Mouse (Mus musculus): Measurements from ENCODE around the gene Gm10491.
"Not testable (repeated sequence)": the region's sequence is repeated elsewhere in the genome, so short reads cannot be mapped to it uniquely, and the experiment has no call there.

Gene Gm10491

DNA sequence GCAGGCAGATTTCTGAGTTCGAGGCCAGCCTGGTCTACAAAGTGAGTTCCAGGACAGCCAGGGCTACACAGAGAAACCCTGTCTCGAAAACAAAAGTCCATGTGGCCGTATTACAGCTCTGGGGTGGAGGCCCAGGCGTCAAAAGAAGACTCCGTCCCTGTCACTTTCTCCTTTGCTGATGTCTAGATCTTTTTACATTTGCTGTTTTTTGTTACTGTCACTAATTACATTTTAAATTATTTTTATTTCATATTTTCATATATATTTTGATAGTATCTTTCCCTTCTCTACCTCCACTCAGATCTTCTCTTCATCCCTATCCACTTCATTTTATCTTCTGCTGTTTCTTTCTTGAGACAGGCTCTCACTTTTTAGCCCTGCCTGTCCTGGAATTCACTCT, at the start of gene Gm10491:
Gene Gm10491, minus strand, starts transcription at position 101 of the 400 bp plus-strand sequence.
- no peak for DNase-seq (ENCODE audit: low read depth)

GRCm38 (mm10) chrX:7950091-7950490, 42.5 kb upstream of the Gm10491 start:
- DNase-seq (ENCODE audit: low read depth): no peak

GRCm38 (mm10) chrX:7947900-7948492, 40.4 kb upstream of the Gm10491 start:
- peak; percentile 97 for DNase-seq (ENCODE audit: low read depth)

GRCm38 (mm10) chrX:7947108-7947899, 39.7 kb upstream of the Gm10491 start, which contains the start of gene Hdac6:
Gene Hdac6 (minus strand): TSS chrX:7947889.
- no peak for DNase-seq (ENCODE audit: low read depth)

GRCm38 (mm10) chrX:7945618-7946017, 38.0 kb upstream of the Gm10491 start:
- no peak for DNase-seq (ENCODE audit: low read depth)

GRCm38 (mm10) chrX:7937667-7938066, 30.0 kb upstream of the Gm10491 start:
- DNase-seq (ENCODE audit: low read depth): peak; percentile 6

DNA sequence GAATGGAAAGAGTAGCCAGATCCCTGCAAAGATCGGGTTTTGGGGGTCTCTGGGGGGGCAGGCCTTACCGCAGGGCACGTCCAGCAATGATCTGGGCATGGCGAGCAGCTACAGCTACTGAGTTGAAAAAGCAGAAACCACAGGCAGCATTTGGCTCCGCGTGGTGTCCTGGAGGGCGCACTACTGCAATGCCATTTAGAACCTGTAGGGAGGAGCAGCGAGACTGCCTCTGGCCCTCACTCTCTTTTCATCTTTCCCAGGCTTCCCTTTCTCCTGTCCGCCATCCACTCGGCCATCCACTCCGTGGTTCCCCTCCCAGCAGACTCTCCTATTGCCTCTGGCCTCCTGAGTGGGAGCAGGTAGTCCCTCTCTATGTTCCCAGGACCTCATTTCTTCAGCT, 29.2 kb upstream of the Gm10491 start:
- peak; percentile 9 for DNase-seq (ENCODE audit: low read depth)

DNA sequence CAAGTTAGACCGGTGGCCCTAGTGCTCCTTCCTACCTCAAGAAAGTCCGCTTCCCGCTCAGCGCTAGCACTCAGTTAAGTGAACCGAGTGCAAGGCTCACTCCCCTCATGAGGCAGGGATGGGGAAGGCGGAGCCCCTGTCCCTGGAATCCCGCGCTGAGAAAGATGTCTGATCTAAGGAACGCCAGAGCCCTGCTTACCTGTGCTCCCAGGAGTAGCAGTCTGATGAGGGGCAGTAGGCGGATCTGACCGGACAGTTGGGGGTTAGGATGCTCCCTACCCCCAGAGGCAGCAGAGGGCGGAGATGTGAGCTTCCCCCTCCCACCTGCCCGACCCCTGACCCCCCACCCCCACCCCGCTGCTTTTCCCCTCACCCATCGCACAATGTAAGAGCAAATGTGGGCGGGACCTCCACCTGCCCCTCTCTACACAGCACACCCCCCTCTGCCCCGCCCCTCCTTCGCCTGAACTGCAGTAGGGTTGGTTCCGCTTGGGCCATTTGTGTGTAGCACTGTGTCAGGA, 20.7 kb upstream of the Gm10491 start, which contains the start of gene Eras:
Gene Eras, minus strand, starts transcription at position 338 of the 521 bp plus-strand sequence.
- DNase-seq (ENCODE audit: low read depth): no peak

GRCm38 (mm10) chrX:7927116-7927515, 19.5 kb upstream of the Gm10491 start:
- no peak for DNase-seq (ENCODE audit: low read depth)

GRCm38 (mm10) chrX:7926266-7926665, 18.6 kb upstream of the Gm10491 start:
- no peak for DNase-seq (ENCODE audit: low read depth)

DNA sequence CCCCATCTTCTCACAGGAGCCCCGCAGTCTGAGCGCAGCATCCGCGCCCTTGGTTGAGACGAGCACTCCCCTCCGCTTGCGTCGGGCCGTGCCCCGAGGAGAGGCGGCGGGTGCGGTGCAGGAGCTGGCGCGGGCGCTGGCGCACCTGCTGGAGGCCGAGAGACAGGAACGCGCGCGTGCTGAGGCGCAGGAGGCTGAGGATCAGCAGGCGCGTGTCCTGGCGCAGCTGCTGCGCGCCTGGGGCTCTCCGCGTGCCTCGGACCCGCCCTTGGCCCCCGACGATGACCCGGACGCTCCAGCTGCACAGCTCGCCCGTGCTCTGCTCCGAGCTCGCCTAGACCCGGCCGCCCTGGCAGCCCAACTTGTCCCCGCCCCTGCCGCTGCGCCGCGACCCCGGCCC, 14.4 kb upstream of the Gm10491 start:
- DNase-seq (ENCODE audit: low read depth): no peak

GRCm38 (mm10) chrX:7919601-7920383, 12.2 kb upstream of the Gm10491 start, which contains the start of gene Pcsk1n:
Gene Pcsk1n (plus strand): TSS chrX:7919822.
- no peak for DNase-seq (ENCODE audit: low read depth)

- peak; percentile 7 for DNase-seq (ENCODE audit: low read depth)
Measured at GRCm38 (mm10) chrX:7917960-7918359, 10.3 kb upstream of the Gm10491 start.

GRCm38 (mm10) chrX:7915669-7916068, 8.0 kb upstream of the Gm10491 start:
- peak; percentile 36 for DNase-seq (ENCODE audit: low read depth)

DNA sequence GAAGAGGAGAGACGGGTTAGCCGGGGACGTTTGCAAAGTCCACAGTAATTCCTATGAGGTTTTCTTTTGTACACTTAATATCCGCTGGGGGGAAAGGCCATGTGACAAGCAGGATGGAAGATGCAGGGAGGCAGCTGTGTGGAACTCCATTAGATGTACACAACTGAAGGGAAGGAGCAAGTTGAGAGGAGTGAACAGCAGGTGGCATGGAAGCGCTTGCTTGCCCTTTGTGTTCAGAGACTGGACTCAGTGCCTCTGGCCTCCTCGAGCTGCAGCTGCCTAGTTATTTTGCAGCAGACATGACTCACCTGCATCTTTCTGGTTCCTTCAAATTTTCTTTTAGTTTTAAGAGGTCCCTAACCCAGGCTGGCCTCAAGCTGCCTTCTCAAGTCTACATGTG, 2.8 kb upstream of the Gm10491 start:
- DNase-seq (ENCODE audit: low read depth): peak; percentile 5

DNA sequence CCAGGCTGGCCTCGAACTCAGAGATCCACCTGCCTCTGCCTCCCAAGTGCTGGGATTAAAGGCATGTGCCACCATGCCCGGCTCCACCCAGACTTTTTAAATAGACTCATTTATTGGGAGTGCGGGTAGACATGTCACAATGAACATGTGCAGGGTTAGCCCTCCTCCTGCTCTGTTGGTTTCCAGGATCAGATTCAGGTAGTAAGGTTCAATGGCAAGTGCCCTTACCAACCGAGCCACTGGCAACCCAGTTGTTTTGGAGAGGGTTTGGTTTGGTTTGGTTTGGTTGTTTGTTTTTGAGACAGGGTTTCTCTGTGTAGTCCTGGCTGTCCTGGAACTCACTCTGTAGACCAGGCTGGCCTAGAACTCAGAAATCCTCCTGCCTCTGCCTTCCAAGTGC, 1.6 kb upstream of the Gm10491 start, which contains the start of gene Gm10490:
Gene Gm10490, plus strand, starts transcription at position 301 of the 400 bp plus-strand sequence.
- DNase-seq (ENCODE audit: low read depth): not testable (repeated sequence)

DNA sequence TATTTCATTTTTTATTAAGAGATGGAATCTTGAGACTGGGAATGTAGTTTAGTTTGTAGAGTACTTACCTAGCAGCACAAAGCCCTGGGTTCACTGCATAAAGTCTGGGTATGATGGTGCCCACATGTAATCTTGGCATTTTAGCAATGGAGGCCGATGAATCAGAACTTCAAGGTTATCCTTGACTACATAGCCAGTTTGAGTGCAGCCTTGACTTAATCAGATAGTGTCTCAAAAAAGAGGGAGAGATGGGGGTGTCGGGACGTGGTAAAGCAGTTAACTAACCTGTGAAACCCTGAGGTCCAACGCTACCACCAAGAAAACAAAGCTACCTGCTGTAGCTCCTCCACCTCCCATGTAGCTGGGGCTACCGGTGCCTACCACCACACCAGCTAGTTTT, 3.2 kb downstream of the Gm10491 start:
- DNase-seq (ENCODE audit: low read depth): no peak

GRCm38 (mm10) chrX:7898880-7899874, 8.5 kb downstream of the Gm10491 start, which contains the start of the genes Pqbp1 and Timm17b:
Gene Pqbp1 (minus strand): TSS chrX:7899269.
Gene Timm17b (plus strand): TSS chrX:7899357.
- peak; percentile 98 for DNase-seq (ENCODE audit: low read depth)

DNA sequence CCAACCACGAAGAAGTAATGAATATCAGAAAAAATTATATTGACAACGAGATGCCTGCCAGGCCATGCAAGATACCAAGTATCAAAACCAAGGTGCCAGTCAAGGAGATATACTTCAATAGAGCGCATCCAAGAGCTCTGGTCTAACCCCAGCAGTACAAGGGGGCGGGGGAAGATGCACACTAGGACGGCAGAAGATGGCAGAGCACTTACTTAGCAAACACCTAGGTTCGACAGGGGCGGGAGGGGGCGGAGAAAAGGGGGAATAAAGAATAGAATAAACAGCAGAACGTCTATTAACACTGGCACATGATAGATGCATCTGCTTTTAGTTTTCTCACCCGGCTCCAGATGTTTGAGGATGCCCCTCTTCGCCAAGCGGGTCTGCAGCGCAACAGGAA, 9.4 kb downstream of the Gm10491 start:
- DNase-seq (ENCODE audit: low read depth): peak; percentile 21

- DNase-seq (ENCODE audit: low read depth): peak; percentile 95
Measured at GRCm38 (mm10) chrX:7883841-7884567, 23.6 kb downstream of the Gm10491 start, which contains the start of gene Slc35a2. Gene Slc35a2 (plus strand): TSS chrX:7884028.
